Mouse (Mus musculus) adrenal gland, postnatal 4 days (tissue): ENCODE measurements around the gene Bicral. TPM values are rescaled to one million over a fixed set of nuclear protein-coding genes. Genes with fewer than 3 reads are reported as not detected.
"Not testable (repeated sequence)": the region's sequence is repeated elsewhere in the genome, so short reads cannot be mapped to it uniquely, and the experiment has no call there.

Experiments used
- DNase-seq, 2 experiments: peaks; one replicate each; pipeline ENCODE4 v3.0.0; 2021 to 2022; ENCODE audit warnings: low spot score in 2 of 2, mixed read lengths in 2 of 2
- total RNA-seq, 2 experiments: library from RNA; stranded (reverse); gene quantifications; 2 replicates each; pipeline ENCODE4 v1.2.3; 2021

The Bicral gene
- total RNA-seq, 2 experiments from 2014 or later, result 21.6 to 24.8 TPM

DNA sequence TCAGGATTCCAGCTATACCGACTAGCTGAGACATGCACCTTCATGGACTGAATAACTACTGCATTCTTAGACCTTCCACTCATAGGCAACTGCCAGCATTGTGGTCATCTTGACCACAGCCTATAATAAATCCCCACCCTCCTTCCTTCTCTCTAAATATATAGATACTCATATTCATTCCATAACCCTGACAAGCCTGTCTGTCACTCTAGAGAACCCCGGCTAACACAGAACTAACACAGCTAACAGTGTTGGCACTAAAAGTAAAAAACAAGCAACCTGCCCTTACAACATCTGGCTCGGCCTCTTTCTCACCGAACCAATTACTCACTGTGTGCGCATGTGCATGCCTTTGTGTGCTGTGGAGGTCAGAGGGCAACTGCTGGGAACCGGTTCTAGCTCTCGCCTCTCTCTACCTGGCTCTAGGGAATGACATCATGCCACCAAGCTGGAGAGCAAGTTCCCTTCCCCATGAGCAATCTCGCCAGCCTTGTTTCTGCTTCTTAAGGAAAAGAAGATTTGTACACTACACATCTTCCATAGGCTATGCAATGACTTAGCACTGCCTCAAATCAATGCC lies 18.2 kb upstream of the Bicral start:
- DNase-seq, result no peak

GRCm38 (mm10) chr17:46875626-46876025 lies 17.3 kb upstream of the Bicral start:
- no peak for DNase-seq

GRCm38 (mm10) chr17:46874133-46874532 lies 15.9 kb upstream of the Bicral start:
- DNase-seq, result no peak

DNA sequence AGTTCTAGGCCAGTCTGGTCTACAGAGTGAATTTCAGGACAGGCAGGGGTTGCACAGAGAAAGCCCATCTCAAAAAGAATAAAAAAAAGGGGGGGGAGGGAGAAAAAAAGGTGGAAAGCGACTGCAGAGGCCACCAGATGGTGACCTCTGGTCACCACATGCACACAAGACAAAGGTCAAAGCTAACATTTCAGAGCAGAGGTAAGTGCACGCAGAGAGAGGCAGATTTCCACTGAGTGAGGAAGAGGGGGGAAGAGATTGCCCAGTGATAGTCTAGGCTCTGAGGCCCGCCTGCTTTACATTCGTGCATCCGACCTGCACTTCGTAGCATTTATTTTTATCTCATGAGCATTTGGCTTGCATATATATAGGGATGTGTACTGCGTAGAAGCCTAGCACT lies 14.5 kb upstream of the Bicral start:
- no peak for DNase-seq

GRCm38 (mm10) chr17:46870913-46871312 lies 12.6 kb upstream of the Bicral start:
- no peak for DNase-seq

GRCm38 (mm10) chr17:46870204-46870798 lies 12.0 kb upstream of the Bicral start:
- DNase-seq, result no peak

GRCm38 (mm10) chr17:46866836-46867235 lies 8.6 kb upstream of the Bicral start:
- no peak for DNase-seq

DNA sequence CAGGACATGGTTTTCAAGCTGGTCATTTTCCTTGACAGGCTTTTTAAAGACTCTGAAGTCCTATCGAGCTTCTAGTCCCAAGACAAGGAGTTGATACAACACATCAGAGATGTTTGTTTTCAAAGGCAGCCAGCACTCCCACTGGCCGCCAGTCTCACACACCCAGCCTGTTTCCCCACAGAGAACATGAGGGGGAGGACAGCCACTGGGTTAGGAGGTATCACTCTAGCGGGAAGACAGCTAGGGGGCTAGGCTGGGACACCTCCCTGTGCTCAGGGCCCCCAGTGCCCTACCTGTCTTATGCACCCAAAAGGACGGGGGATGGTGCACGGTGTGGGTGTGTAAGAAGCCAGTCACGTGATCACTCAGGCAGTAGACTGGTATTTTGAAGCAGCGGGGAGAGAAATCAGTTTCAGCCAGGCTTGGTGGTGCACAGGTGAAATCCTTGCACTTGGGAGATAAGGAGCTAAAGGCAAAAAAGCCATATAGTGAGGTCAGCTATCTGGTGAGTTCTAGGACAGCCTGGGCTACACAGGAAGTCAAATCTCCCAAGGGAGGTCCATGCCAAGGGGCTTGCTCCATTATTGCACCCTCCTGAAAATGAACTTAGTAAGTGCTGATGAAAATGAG lies 6.4 kb upstream of the Bicral start:
- DNase-seq, result no peak

- DNase-seq, result no peak
Observed at GRCm38 (mm10) chr17:46860120-46860519, 1.8 kb upstream of the Bicral start.

GRCm38 (mm10) chr17:46858749-46859444 lies 615 bp upstream of the Bicral start:
- no peak for DNase-seq

DNA sequence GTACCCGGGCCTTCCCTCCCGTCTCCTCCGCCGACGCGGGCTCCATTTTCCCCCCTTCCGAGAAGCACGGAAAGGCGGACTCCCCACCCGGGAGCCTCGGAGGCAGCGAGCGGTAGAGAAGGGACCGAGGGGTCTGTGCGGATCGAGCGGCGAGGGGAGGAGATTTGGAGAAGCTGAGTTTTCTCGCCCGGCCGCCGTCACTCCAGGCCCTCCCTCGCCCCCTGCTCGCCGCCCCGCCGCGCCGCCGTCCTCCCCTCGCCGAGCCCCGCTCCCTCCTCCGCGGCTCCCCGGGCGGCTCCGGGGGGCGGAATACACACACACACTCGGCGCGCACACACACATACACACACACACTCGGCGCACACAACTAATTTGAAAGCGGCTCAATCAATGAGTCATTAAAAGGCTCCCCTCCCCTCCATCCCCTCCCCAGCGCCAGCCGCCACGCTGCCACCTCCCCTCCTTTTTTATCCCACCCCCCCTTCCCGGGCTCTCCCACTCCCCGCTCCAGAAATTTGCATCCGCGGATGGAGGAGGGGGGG lies 850 bp downstream of the Bicral start:
- DNase-seq, result peak; percentile 67 to 69

DNA sequence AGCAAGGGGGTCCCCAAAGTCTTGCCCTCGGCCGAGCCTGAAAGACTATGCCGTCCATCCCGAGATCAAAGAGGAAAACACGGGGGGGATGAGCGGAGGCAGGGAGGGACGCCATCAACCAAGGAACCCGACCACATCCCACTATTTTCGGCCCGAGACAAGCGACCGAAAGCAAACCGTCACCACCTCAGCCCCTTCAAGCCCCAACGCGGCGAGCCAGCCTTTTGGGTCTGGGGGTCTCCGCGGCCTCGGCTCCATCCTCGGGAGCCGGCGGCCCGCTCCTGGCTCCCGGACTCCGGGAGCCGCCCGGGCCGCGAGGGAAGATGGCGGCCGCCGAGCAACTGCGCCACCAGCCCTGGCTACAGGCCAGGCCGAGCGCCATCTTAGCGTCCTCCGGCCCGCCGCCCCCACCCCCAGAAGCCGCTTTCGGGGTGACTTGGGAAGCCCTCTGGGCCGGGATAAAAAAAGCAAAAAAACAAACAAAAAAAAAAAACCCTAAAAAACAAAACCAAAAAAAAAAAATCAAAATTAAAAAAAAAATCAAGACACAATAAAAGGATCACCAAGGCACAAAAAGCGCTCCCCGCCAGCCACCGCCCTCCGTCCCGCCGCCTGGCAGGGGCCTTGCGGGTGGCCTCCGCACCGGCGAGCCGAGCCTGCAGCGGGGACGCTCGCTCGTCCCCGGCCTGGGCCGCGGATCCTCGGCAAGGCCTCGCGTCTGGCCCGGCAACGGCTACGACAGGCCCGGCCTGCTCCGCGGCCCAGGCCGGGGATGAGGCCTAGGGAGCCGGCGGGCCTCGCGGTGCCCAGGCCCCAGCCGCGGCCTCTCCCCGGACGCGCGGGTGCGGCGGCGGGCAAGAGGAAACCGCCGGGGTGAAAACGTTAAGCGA lies 1.6 kb downstream of the Bicral start:
- peak; percentile 52 to 62 for DNase-seq

DNA sequence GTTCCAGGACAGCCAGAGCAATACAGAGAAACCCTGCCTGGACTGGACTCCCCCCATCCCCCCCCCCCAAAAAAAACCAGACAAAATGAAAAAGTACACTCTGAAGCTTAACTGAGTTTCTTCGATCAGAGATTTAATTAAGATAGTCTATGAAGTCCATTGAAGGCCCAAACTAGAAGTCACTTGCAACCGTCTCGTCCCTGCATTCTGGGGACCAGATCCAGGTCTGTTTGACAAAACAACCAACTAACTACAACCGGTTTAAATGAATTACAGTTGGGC lies 2.2 kb downstream of the Bicral start:
- no peak for DNase-seq

- DNase-seq, result no peak
Observed at GRCm38 (mm10) chr17:46855328-46856106, 2.8 kb downstream of the Bicral start.

DNA sequence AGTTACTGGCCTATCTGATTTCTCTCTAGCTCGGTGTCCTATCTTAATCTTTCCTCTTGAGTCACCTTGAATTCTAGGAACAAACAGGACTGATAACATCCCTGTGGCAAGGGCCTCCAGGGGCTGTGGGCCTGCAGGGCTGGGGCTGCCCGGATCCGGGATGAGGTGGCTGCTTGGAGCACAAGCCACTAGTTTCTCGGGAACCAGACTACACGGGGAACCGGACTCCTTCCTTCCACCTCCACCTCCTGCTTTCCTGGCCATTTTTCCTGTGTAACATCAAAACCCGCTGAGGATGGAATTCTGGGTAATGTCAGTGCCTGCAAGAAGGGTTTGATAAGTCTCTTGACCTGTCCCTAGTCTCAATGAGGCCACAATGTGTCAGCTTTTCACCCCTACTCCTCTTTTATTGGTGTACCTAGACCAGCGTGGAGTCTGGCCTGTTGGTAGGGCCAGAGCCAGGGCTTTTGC lies 3.6 kb downstream of the Bicral start:
- DNase-seq, result peak in 1 of 2 experiments; percentile 15

DNA sequence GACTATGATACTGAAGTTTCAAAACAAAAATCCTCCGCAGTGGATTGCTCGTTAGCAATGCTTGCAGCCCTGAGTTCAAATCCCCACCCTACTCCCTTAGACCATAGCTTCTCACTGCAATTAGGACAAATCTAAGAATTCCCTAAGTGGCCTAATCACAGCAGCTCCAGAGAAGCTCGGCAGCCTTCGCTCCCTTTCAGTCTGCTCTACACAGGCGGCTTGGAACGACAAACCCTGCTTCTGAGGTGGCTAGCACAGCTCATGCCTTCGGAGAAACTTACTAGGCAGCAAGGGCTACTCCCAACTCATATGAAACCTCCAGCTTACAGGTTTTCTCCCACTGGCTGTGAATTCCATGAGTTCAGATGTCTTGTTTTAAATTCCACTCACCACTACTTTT lies 4.2 kb downstream of the Bicral start:
- DNase-seq, result no peak

DNA sequence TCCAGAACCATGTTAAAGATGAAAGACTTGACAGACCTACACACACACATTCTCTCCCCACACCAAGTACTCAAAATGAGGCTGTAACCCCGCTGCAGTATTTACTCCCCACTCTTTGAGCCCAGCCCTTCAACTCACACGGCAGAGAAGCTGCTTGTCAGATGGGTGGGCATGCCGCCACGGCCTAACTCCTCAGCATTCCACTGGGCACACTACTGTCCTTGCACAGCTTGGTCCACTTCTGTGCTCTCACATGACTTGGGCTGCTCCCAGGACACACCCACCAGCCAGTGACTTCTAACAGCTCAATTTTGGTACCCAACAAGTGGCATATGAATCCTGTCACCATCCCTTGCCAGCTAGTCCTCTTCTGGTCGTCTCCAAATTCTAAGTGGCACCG lies 5.0 kb downstream of the Bicral start:
- peak; percentile 16 to 21 for DNase-seq

- no peak for DNase-seq
Observed at GRCm38 (mm10) chr17:46852725-46853124, 5.6 kb downstream of the Bicral start.

DNA sequence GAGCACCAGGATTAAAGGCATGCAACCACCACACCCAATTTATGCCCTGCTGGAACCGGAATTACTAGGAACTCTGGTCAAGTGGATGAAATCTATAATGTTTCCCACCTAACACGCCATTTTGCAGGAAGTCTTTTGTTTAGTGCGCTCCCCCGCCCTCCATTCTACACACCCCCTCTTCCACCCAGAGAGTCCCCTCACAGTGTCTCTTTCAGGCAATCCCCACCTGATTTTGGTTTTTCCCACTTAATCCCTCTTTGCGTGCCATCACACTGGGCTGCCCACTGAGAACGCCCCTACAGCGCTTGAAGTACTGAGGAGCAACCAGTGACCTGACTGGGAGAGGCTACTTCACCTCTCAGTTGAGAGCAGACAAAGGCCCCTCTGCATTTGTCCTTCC lies 11.1 kb downstream of the Bicral start:
- no peak for DNase-seq

GRCm38 (mm10) chr17:46846573-46846972 lies 11.7 kb downstream of the Bicral start:
- DNase-seq, result not testable (repeated sequence)
